Mouse (Mus musculus) embryo, embryonic 10 days (tissue): ENCODE measurements around the gene Plgrkt.

ENCODE experiments used
- DNase-seq: peaks from one replicate; pipeline ENCODE4 v3.0.0-alpha.2; 2015; ENCODE audit warnings: low spot score

The Plgrkt gene

GRCm38 (mm10) chr19:29354895-29355877, 12.0 kb downstream of the Plgrkt start:
- peak; percentile 93 for DNase-seq

GRCm38 (mm10) chr19:29350991-29351390, 16.2 kb downstream of the Plgrkt start:
- no peak for DNase-seq

- DNase-seq = no peak
Observed at GRCm38 (mm10) chr19:29345636-29346035, 21.6 kb downstream of the Plgrkt start.

- no peak for DNase-seq
Observed at GRCm38 (mm10) chr19:29344868-29345267, 22.3 kb downstream of the Plgrkt start.

- no peak for DNase-seq
Observed at GRCm38 (mm10) chr19:29342281-29342680, 24.9 kb downstream of the Plgrkt start.

GRCm38 (mm10) chr19:29341029-29341428, 26.2 kb downstream of the Plgrkt start:
- DNase-seq = no peak

GRCm38 (mm10) chr19:29336624-29337023, 30.6 kb downstream of the Plgrkt start:
- DNase-seq = no peak

- peak; percentile 59 for DNase-seq
Observed at GRCm38 (mm10) chr19:29334068-29334745, 33.0 kb downstream of the Plgrkt start, which contains the start of gene Rln1. Gene Rln1, minus strand, starts transcription at chr19:29334670.

GRCm38 (mm10) chr19:29326822-29327552, 40.2 kb downstream of the Plgrkt start:
- no peak for DNase-seq

GRCm38 (mm10) chr19:29326396-29326795, 40.8 kb downstream of the Plgrkt start:
- no peak for DNase-seq

- no peak for DNase-seq
Observed at GRCm38 (mm10) chr19:29325852-29326180, 41.4 kb downstream of the Plgrkt start.

GRCm38 (mm10) chr19:29325053-29325851, 41.9 kb downstream of the Plgrkt start, which contains the start of gene Insl6:
Gene Insl6, minus strand, starts transcription at chr19:29325356.
- DNase-seq = peak; percentile 76

GRCm38 (mm10) chr19:29323416-29324049, 43.7 kb downstream of the Plgrkt start:
- DNase-seq = no peak

GRCm38 (mm10) chr19:29312661-29313060, 54.5 kb downstream of the Plgrkt start:
- no peak for DNase-seq

GRCm38 (mm10) chr19:29311791-29312190, 55.4 kb downstream of the Plgrkt start:
- no peak for DNase-seq

- no peak for DNase-seq
Observed at GRCm38 (mm10) chr19:29308832-29309231, 58.4 kb downstream of the Plgrkt start.

GRCm38 (mm10) chr19:29302119-29302518, 65.1 kb downstream of the Plgrkt start:
- no peak for DNase-seq

GRCm38 (mm10) chr19:29300919-29301318, 66.3 kb downstream of the Plgrkt start:
- no peak for DNase-seq
